Mouse (Mus musculus) megakaryocyte, embryonic 14.5 days (primary cell): ENCODE data around the gene Apoc4.

Experiments
- FLI1 ChIP-seq: IDR thresholded peaks from 2 replicates; pipeline ENCODE4 v1.6.1; 2012; ENCODE audit warnings: low read length, inconsistent platforms, mixed read lengths
- GATA1 ChIP-seq: IDR thresholded peaks from 3 replicates; pipeline ENCODE4 v1.6.1; 2012; ENCODE audit warnings: mixed read lengths, low read length, inconsistent platforms, borderline replicate concordance

DNA sequence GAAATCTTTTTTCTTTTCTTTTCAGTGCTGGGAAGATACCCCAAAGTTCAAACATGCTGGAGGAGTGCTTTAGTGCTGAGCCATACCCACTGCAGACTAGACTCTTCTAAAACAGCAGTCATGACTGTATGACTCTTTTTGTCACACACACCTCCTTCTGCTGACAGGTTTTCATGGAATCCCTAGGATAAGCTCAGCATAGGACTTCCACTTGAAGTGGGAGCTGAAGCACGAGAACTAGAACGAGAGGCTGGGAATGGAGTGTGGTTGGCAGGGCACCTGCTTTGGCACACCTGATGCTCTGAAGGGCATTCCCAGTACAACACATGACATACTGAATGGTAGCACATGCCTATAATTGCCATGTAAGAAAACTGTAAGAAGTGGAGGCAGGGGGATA is 28.7 kb downstream of the Apoc4 start:
- no peak for TF ChIP-seq GATA1
- TF ChIP-seq FLI1: no peak
